Mouse (Mus musculus): ENCODE measurements around the gene Skap1. TPM values are rescaled to one million over a fixed set of nuclear protein-coding genes. Genes with fewer than 3 reads are reported as not detected.

The Skap1 gene
- polyA plus RNA-seq, 1 experiment from 2014 or later: 2.8 TPM

DNA sequence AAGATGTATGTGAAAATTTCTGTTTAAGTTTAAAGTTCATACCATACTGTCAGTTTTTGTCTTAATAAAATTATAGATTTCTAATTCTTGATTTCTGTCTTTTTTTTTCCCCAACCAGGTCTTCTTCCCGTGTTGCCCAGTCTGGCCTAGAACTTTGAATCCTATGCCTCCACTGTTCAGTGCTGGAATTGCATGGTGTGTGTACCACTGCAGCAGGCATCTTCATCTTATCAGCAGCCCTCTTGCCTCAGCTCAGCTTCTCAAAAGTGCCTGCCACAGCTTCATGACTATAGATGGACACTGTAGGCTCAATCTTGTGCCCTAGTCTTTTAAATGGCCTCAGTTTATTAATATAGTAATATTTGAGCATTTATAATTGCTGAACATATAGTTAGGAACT, 343.7 kb downstream of the Skap1 start:
- Histone ChIP-seq H3K27me3 (replicated peaks) (no peaks in the 10 kb centered on the region), H3K27ac (no peak overlapping the region), H3K36me3 (peaks cover 81% of the 10 kb centered on the region), H3K9ac (no peak overlapping the region), H3K4me3 (no peak overlapping the region), H3K9me3 (no peaks in the 10 kb centered on the region), H3K4me2 (replicated peaks) (no peak overlapping the region), H3K4me1 (no peaks in the 10 kb centered on the region)
- ATAC-seq (ENCODE audit: low FRiP score, low read depth): no peak
- 76% methylated on average over 1 of the region's 1 CpGs for WGBS

Other genes with a start within 250 kb of the Skap1 start
- 76.1 and 90.5 TPM in 2 replicates for gene Hoxb9, start 193.1 kb upstream of the Skap1 start, polyA plus RNA-seq (2016; fragmentation: Nextera tagmentation; extraction: Ambion mirVana)
- 35.7 and 53.3 TPM in 2 replicates for gene Hoxb8, start 182.7 kb upstream of the Skap1 start, polyA plus RNA-seq (2016; fragmentation: Nextera tagmentation; extraction: Ambion mirVana)
- gene Hoxb7, start 178.0 kb upstream of the Skap1 start, polyA plus RNA-seq (2016; fragmentation: Nextera tagmentation; extraction: Ambion mirVana): 97.1 and 101 TPM in 2 replicates
- gene Hoxb6, start 172.1 kb upstream of the Skap1 start, polyA plus RNA-seq (2016; fragmentation: Nextera tagmentation; extraction: Ambion mirVana): 145 and 151 TPM in 2 replicates
- 79.2 and 94.7 TPM in 2 replicates for gene Hoxb5, start 161.3 kb upstream of the Skap1 start, polyA plus RNA-seq (2016; fragmentation: Nextera tagmentation; extraction: Ambion mirVana)
- 10.2 and 15.1 TPM in 2 replicates for gene Hoxb4, start 146.3 kb upstream of the Skap1 start, polyA plus RNA-seq (2016; fragmentation: Nextera tagmentation; extraction: Ambion mirVana)
- 21.2 and 26.5 TPM in 2 replicates for gene Hoxb3, start 141.3 kb upstream of the Skap1 start, polyA plus RNA-seq (2016; fragmentation: Nextera tagmentation; extraction: Ambion mirVana)
- 109 and 119 TPM in 2 replicates for gene Hoxb2, start 114.1 kb upstream of the Skap1 start, polyA plus RNA-seq (2016; fragmentation: Nextera tagmentation; extraction: Ambion mirVana)
- gene Hoxb1, start 98.8 kb upstream of the Skap1 start, polyA plus RNA-seq (2016; fragmentation: Nextera tagmentation; extraction: Ambion mirVana): 8.1 and 8.8 TPM in 2 replicates